Mouse (Mus musculus) kidney, adult 2 months (tissue): ENCODE measurements at regions not wholly inside any gene's neighbourhood (a gene's known extent, or its start where the extent isn't known, plus 50 kb on each side); places are given as distances from the start of the nearest gene placed in this dataset.
A peak's percentile ranks its signal among the peaks of the same experiment; 100 is the strongest.

Experiments
- DNase-seq: peaks from one replicate; pipeline ENCODE4 v3.0.0; 2021
- H3K27ac ChIP-seq: fragments of 200-500 bp; 2 replicates; pipeline ENCODE4 v1.5.1; 2012; ENCODE audit warnings: low read depth, low read length, control low read depth, inconsistent platforms; ENCODE audit not compliant: insufficient read depth
- H3K27me3 ChIP-seq: fragments of 200-500 bp; replicated peaks from 2 replicates; pipeline ENCODE4 v1.6.1; 2012; ENCODE audit warnings: mild to moderate bottlenecking, moderate library complexity, low read length, inconsistent platforms; ENCODE audit not compliant: control insufficient read depth, insufficient read depth
- H3K36me3 ChIP-seq: fragments of 200-500 bp; 2 replicates; pipeline ENCODE4 v1.6.1; 2012; ENCODE audit warnings: mild to moderate bottlenecking, moderate library complexity, low read length, inconsistent platforms; ENCODE audit not compliant: control insufficient read depth, insufficient read depth
- H3K4me1 ChIP-seq: fragments of 200-500 bp; 2 replicates; pipeline ENCODE4 v1.6.1; 2011; ENCODE audit warnings: low read length; ENCODE audit not compliant: control insufficient read depth, insufficient read depth
- H3K4me3 ChIP-seq: fragments of 200-500 bp; 2 replicates; pipeline ENCODE4 v1.5.1; 2011; ENCODE audit warnings: mild to moderate bottlenecking, low read depth, low read length, control low read depth; ENCODE audit not compliant: insufficient read depth
- CTCF ChIP-seq: fragments of 200-500 bp; conservative IDR thresholded peaks from 2 replicates; pipeline ENCODE4 v1.5.1; 2011; ENCODE audit warnings: low read depth, mild to moderate bottlenecking, control low read depth, low read length, moderate library complexity, mixed read lengths; ENCODE audit not compliant: insufficient read depth, insufficient read length
- POLR2A ChIP-seq: fragments of 200-500 bp; IDR thresholded peaks from one replicate; pipeline ENCODE4 v1.6.1; 2011; ENCODE audit warnings: low read depth, low read length, control low read depth
- WGBS: fragments of 180-500 bp; shearing (Covaris S2); methylation state at CpG from one replicate; pipeline ENCODE4 v1.1.7; 2018; 5-methylcytosine and 5-hydroxymethylcytosine counted together

- Histone ChIP-seq H3K4me1 (no peaks in the 10 kb centered on the region), H3K4me3 (no peak overlapping the region), H3K27me3 (no peaks in the 10 kb centered on the region), H3K36me3 (no peaks in the 10 kb centered on the region), H3K27ac (no peak overlapping the region)
- TF ChIP-seq POLR2A (no peak), CTCF (no peak)
- WGBS = 81% methylated on average over 3 of the region's 3 CpGs
- DNase-seq = no peak
Observed at GRCm38 (mm10) chr9:116477309-116477708, 302.1 kb upstream of the Tgfbr2 start.

GRCm38 (mm10) chr9:116475206-116475955 is 300.2 kb upstream of the Tgfbr2 start:
- 73% methylated on average over 12 of the region's 12 CpGs for WGBS

GRCm38 (mm10) chr9:116472855-116473254 is 297.7 kb upstream of the Tgfbr2 start:
- Histone ChIP-seq H3K27ac (no peak overlapping the region), H3K4me1 (no peaks in the 10 kb centered on the region), H3K27me3 (no peaks in the 10 kb centered on the region), H3K36me3 (no peaks in the 10 kb centered on the region), H3K4me3 (no peak overlapping the region)
- 85% methylated on average over 4 of the region's 4 CpGs for WGBS
- no peak for DNase-seq
- TF ChIP-seq POLR2A (no peak), CTCF (0 out of 2 replicates have a peak, but pooled peaks have one; percentile 14)

More at GRCm38 (mm10) chr9:116475206-116475955, 300.2 kb upstream of the Tgfbr2 start:
- no peaks in the 10 kb centered on the region for H3K27me3 ChIP-seq
- H3K27ac ChIP-seq = no peak overlapping the region
- no peak for DNase-seq
- no peak overlapping the region for H3K4me3 ChIP-seq
- TF ChIP-seq CTCF (no peak), POLR2A (no peak)
- no peaks in the 10 kb centered on the region for H3K4me1 ChIP-seq
- no peaks in the 10 kb centered on the region for H3K36me3 ChIP-seq

- WGBS = 22% methylated on average over 10 of the region's 10 CpGs
- TF ChIP-seq POLR2A (no peak), CTCF (no peak)
Observed at GRCm38 (mm10) chr9:116468569-116469250, 293.6 kb upstream of the Tgfbr2 start.

GRCm38 (mm10) chr9:116466336-116466735 is 291.2 kb upstream of the Tgfbr2 start:
- H3K36me3 ChIP-seq = no peaks in the 10 kb centered on the region
- H3K27me3 ChIP-seq = no peaks in the 10 kb centered on the region
- 86% methylated on average over 7 of the region's 7 CpGs for WGBS
- no peak for DNase-seq
- no peak overlapping the region for H3K4me3 ChIP-seq
- no peak overlapping the region for H3K27ac ChIP-seq
- H3K4me1 ChIP-seq = no peaks in the 10 kb centered on the region
- TF ChIP-seq POLR2A (no peak), CTCF (no peak)

More at GRCm38 (mm10) chr9:116468569-116469250, 293.6 kb upstream of the Tgfbr2 start:
- H3K27ac ChIP-seq = no peak overlapping the region
- H3K4me3 ChIP-seq = no peak overlapping the region
- no peaks in the 10 kb centered on the region for H3K36me3 ChIP-seq
- peak; percentile 4 for DNase-seq
- no peaks in the 10 kb centered on the region for H3K4me1 ChIP-seq
- no peaks in the 10 kb centered on the region for H3K27me3 ChIP-seq

- no peaks in the 10 kb centered on the region for H3K36me3 ChIP-seq
- H3K27ac ChIP-seq = no peak overlapping the region
- DNase-seq = no peak
- no peaks in the 10 kb centered on the region for H3K27me3 ChIP-seq
- H3K4me1 ChIP-seq = no peaks in the 10 kb centered on the region
- no peak for TF ChIP-seq POLR2A
- TF ChIP-seq CTCF = no peak
- 47% methylated on average over 2 of the region's 2 CpGs for WGBS
- no peak overlapping the region for H3K4me3 ChIP-seq
Observed at GRCm38 (mm10) chr9:116464626-116465025, 289.5 kb upstream of the Tgfbr2 start.

- no peak for TF ChIP-seq CTCF
- no peak for TF ChIP-seq POLR2A
- WGBS = 92% methylated on average over 2 of the region's 2 CpGs
- no peaks in the 10 kb centered on the region for H3K27me3 ChIP-seq
- DNase-seq = no peak
- H3K27ac ChIP-seq = no peak overlapping the region
- H3K36me3 ChIP-seq = no peaks in the 10 kb centered on the region
- H3K4me1 ChIP-seq = no peaks in the 10 kb centered on the region
- no peak overlapping the region for H3K4me3 ChIP-seq
Observed at GRCm38 (mm10) chr9:116462232-116462631, 287.1 kb upstream of the Tgfbr2 start.
